Mouse (Mus musculus): ENCODE measurements at regions not wholly inside any gene's neighbourhood (a gene's known extent, or its start where the extent isn't known, plus 50 kb on each side); places are given as distances from the start of the nearest gene placed in this dataset.

DNA sequence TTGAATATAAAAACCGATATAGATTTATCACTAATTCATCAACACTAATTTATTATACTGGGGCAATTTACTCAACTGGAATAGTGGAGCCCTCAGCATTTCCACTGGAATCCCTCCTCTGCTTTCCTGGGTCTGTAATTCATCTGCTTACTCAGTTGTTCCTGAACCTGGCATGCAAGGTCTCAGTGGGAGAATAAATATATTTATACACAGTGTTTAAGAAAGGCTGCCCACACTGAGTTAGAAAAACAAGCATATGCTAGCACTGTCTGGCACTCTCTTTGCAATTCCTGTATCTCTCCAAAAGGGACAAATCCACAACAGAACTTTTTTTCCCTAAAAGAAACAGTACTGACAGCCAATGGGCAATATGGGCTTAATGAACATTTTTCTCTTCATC, 100.1 kb upstream of the Gm10192 start:
- no peak for DNase-seq (ENCODE audit: extremely low spot score, low spot score)
- H3K4me1 ChIP-seq = peaks cover 33% of the 10 kb centered on the region
- no peaks in the 10 kb centered on the region for H3K36me3 ChIP-seq (replicated peaks)
- no peaks in the 10 kb centered on the region for H3K27me3 ChIP-seq (ENCODE audit: poor library complexity, severe bottlenecking)
- no peaks in the 10 kb centered on the region for H3K9me3 ChIP-seq
- WGBS = 75% methylated on average over 1 of the region's 1 CpGs
- H3K4me3 ChIP-seq = no peak overlapping the region
- no peak overlapping the region for H3K27ac ChIP-seq

DNA sequence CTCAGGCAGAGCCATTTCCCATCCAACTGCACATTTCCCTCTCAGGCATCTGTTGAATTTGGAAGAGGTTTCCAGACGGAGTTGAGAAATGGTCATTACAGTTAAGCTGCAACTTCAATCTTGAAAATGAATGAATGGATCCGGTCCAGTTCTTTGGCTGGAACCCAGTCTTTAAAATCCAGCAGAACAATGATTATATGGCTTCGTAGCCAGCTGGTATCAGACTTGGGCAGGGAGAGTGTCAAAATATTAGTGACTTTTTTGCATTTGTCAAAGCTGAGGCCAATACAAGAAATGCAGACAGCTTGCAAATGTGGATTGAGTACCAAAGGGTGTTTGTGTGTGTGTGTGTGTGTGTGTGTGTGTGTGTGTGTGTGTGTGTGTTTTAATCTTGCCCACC, 99.7 kb upstream of the Gm10192 start:
- Histone ChIP-seq H3K27ac (no peak overlapping the region), H3K4me3 (no peak overlapping the region), H3K9me3 (no peaks in the 10 kb centered on the region), H3K4me1 (peaks cover 33% of the 10 kb centered on the region), H3K36me3 (replicated peaks) (no peaks in the 10 kb centered on the region), H3K27me3 (ENCODE audit: poor library complexity, severe bottlenecking) (no peaks in the 10 kb centered on the region)
- no peak for DNase-seq (ENCODE audit: extremely low spot score, low spot score)
- WGBS = 76% methylated on average over 3 of the region's 3 CpGs

DNA sequence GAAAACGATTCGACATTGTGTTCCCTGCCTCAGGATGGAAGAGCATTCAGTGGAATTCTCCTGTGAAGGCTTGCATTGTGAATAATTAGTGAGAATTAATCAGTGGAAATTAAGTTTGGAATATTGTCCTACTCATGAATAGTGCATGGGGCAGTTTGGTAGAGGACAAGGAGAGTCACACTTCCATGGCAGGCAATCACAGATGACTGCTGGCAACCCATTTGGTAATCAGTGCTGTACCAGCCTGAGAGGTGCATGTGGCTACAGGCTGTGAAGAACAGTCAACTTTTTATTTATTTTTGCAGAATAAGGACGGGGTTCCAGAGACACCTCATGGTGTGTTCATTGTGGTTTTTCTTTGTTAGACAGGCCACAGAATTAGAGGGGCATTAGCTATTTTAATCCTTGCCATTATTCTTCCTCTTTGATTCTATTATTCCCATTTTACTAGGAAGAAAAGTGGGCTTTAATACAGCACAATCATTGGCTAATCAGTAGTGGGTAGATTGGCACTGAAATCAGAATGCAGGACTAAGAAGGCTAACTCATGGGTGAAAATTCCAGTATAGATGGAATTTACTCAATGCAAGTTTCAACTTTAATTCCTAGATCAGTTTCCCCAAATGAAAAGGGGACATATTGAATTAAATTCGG, 98.3 kb upstream of the Gm10192 start:
- Histone ChIP-seq H3K27ac (peak overlapping the region; percentile 70; the same call in 1 of the 2 replicates), H3K4me1 (peaks cover 33% of the 10 kb centered on the region)
- DNase-seq (ENCODE audit: extremely low spot score, low spot score) = no peak

DNA sequence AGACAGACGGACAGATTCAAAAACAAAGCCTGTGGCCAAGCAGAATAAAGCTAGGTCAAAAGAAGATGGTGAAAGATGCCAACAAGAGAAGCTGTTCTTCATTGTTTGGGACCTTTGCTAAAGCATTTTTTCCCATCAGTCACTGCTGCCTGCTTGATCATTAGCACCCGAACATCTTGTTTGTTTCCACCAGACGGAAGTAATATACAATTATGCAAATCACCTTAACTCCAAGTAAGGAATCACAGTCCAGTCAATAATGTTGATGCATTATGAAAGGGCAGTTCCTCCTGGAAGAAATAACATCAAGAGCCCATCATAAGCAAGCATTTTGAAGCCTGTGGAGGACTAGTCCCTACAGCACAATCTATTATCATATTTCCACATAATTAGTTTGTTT, 97.7 kb upstream of the Gm10192 start:
- Histone ChIP-seq H3K36me3 (replicated peaks) (no peaks in the 10 kb centered on the region), H3K9me3 (no peaks in the 10 kb centered on the region), H3K27ac (peak overlapping the region; percentile 70; the same call in 1 of the 2 replicates), H3K4me1 (peaks cover 33% of the 10 kb centered on the region), H3K4me3 (no peak overlapping the region), H3K27me3 (ENCODE audit: poor library complexity, severe bottlenecking) (no peaks in the 10 kb centered on the region)
- 33% methylated on average over 3 of the region's 3 CpGs for WGBS
- DNase-seq (ENCODE audit: extremely low spot score, low spot score) = no peak

More for the DNA sequence above, 98.3 kb upstream of the Gm10192 start:
- H3K36me3 ChIP-seq (replicated peaks) = no peaks in the 10 kb centered on the region
- H3K9me3 ChIP-seq = no peaks in the 10 kb centered on the region
- no peaks in the 10 kb centered on the region for H3K27me3 ChIP-seq (ENCODE audit: poor library complexity, severe bottlenecking)
- 49% methylated on average over 4 of the region's 4 CpGs for WGBS
- H3K4me3 ChIP-seq = no peak overlapping the region

DNA sequence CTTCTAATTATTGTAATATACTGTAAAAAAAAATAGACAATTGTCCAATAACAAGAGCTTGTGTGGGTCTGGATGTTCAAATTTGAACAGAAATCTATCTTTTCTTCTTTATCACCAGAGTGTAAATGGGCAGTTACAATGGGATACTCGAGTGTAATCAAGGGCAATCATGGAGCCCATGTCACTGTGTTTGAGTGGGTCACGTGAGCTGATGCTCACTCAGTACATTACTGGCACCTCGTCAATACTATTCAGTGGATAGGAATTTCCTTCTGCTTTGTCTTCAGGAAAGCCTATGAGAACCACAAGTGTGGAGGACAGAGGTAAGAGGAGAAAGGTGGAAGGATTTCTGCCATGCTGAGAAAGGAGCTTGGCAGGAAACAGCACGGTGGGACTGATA, 54.0 kb upstream of the Gm10192 start:
- H3K27ac ChIP-seq = no peak overlapping the region
- H3K4me1 ChIP-seq = peaks cover 8% of the 10 kb centered on the region; the same call in 1 of the 2 replicates
- H3K4me3 ChIP-seq = no peak overlapping the region
- WGBS = 82% methylated on average over 4 of the region's 4 CpGs
- DNase-seq (ENCODE audit: extremely low spot score, low spot score) = no peak
- no peaks in the 10 kb centered on the region for H3K9me3 ChIP-seq
- H3K36me3 ChIP-seq (replicated peaks) = no peaks in the 10 kb centered on the region
- no peaks in the 10 kb centered on the region for H3K27me3 ChIP-seq (ENCODE audit: poor library complexity, severe bottlenecking)

DNA sequence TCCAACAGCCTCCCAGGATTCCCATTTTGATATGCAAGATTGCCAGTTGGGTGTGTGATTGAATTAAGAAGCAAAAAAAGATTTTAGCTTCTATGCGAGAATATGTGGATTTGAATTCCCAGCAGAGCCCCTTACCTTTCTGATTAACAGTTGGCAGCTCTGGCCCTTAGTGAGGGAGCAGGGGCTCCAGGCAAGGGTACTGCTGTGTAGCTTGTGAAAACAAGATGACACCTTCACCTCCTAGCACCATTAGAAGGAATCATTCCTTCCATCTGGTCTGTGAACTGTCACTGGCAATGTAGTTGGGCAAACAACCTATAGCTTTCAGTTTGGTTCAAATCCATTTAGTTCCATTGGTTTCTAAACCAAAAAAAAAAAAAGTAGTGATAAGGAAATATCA, 53.4 kb upstream of the Gm10192 start:
- H3K36me3 ChIP-seq (replicated peaks) = no peaks in the 10 kb centered on the region
- 89% methylated on average over 1 of the region's 1 CpGs for WGBS
- H3K27ac ChIP-seq = no peak overlapping the region
- no peaks in the 10 kb centered on the region for H3K27me3 ChIP-seq (ENCODE audit: poor library complexity, severe bottlenecking)
- H3K4me1 ChIP-seq = peaks cover 8% of the 10 kb centered on the region; the same call in 1 of the 2 replicates
- no peak for DNase-seq (ENCODE audit: extremely low spot score, low spot score)
- H3K9me3 ChIP-seq = no peaks in the 10 kb centered on the region
- no peak overlapping the region for H3K4me3 ChIP-seq

DNA sequence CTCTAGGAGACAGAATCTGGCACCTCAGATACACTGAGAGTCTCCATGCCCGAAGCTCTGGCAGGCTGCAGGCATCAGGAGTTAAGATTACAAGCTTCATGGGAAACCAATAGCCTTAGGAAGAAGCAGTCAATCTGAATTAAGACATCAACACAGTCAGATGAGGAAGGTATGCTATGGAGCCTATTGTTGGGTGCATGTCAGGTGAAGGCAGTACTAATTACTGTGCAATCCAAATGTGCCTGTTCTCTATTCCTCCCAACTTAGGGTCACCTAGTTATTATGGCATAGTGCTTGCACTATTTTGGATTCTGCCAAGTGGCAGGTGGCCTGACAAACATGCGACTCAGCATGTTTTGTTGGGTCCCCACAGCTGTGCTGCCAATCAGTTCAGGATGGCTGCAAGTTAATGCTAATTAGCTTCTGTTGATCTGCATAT, 53.0 kb upstream of the Gm10192 start:
- H3K4me1 ChIP-seq = peaks cover 8% of the 10 kb centered on the region; the same call in 1 of the 2 replicates
- WGBS = 78% methylated on average over 2 of the region's 2 CpGs
- no peak for DNase-seq (ENCODE audit: extremely low spot score, low spot score)
- H3K36me3 ChIP-seq (replicated peaks) = no peaks in the 10 kb centered on the region
- H3K4me3 ChIP-seq = no peak overlapping the region
- no peaks in the 10 kb centered on the region for H3K9me3 ChIP-seq
- H3K27ac ChIP-seq = no peak overlapping the region
- H3K27me3 ChIP-seq (ENCODE audit: poor library complexity, severe bottlenecking) = no peaks in the 10 kb centered on the region
